Mouse (Mus musculus) midbrain, embryonic 16.5 days (tissue): Measurements from ENCODE around the gene Spint3. TPM values are rescaled to one million over a fixed set of nuclear protein-coding genes. Genes with fewer than 3 reads are reported as not detected.

Experiments used
- ATAC-seq: fragments of 200-750 bp; cut with Nextera tagmentation; 2 replicates; pipeline ENCODE4 v1.8.0; 2017; ENCODE audit warnings: moderate TSS enrichment
- H3K27ac ChIP-seq: fragments of 300-500 bp; sonication (generic); 2 replicates; pipeline ENCODE4 v1.5.1; 2014; ENCODE audit warnings: mild to moderate bottlenecking, low read length, mixed read lengths
- H3K27me3 ChIP-seq: fragments of 300-500 bp; sonication (generic); 2 replicates; pipeline ENCODE4 v1.6.1; 2014; ENCODE audit warnings: low read depth, low read length, mixed read lengths; ENCODE audit not compliant: control insufficient read depth, insufficient read depth
- H3K36me3 ChIP-seq: fragments of 300-500 bp; sonication (generic); 2 replicates; pipeline ENCODE4 v1.6.1; 2014; ENCODE audit warnings: mild to moderate bottlenecking, low read length, moderate library complexity, mixed read lengths; ENCODE audit not compliant: control insufficient read depth, insufficient read depth
- H3K4me1 ChIP-seq: fragments of 300-500 bp; sonication (generic); 2 replicates; pipeline ENCODE4 v1.6.1; 2014; ENCODE audit warnings: mild to moderate bottlenecking, low read length, mixed read lengths; ENCODE audit not compliant: control insufficient read depth, insufficient read depth
- H3K4me2 ChIP-seq: fragments of 300-500 bp; sonication (generic); 2 replicates; pipeline ENCODE4 v1.6.1; 2014; ENCODE audit warnings: mild to moderate bottlenecking, low read length, mixed read lengths
- H3K4me3 ChIP-seq: fragments of 300-500 bp; sonication (generic); 2 replicates; pipeline ENCODE4 v1.5.1; 2014; ENCODE audit warnings: low read depth, mild to moderate bottlenecking, low read length, moderate library complexity, mixed read lengths
- H3K9ac ChIP-seq: fragments of 300-500 bp; sonication (generic); 2 replicates; pipeline ENCODE4 v1.6.1; 2014; ENCODE audit warnings: low read depth, low read length, mixed read lengths
- H3K9me3 ChIP-seq: fragments of 300-500 bp; sonication (generic); replicated peaks from 2 replicates; pipeline ENCODE4 v1.6.1; 2014; ENCODE audit warnings: mild to moderate bottlenecking, low read length, mixed read lengths; ENCODE audit not compliant: control insufficient read depth, poor library complexity, severe bottlenecking
- WGBS: fragments of 180-500 bp; shearing (Covaris S2); extraction: QIAGEN DNeasy Blood & Tissue Kit; methylation state at CpG from one replicate; pipeline ENCODE4 v1.1.7; 2014; 5-methylcytosine and 5-hydroxymethylcytosine counted together
- polyA plus RNA-seq: library from polyadenylated mRNA; unstranded; fragments of >200 nt; fragmentation: Nextera tagmentation; extraction: Ambion mirVana; gene quantifications from 2 replicates; pipeline ENCODE4 v1.2.1, GENCODE M21; 2015

The Spint3 gene
- polyA plus RNA-seq, 1 experiment from 2014 or later, result not detected

DNA sequence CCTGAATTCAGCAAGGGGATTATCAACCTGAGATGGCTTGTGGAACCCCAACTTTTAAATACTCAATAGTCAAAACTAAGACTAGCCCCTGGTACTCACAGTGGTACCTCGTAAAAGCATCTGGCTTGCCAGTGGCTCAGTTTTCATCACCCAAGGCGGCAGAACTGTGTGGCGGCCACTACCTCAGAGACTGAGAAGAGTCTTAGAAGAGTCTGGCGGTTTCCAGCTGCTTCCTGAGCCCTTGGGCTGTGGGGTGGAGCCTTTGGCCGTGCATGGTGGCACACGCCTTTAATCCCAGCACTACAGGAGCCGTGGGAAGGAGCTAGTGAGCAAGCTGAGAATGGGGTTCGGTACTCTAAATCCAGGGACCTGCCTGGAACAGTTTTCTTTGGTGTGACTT lies 51.0 kb downstream of the Spint3 start:
- Histone ChIP-seq H3K27ac (no peak overlapping the region), H3K4me1 (no peaks in the 10 kb centered on the region), H3K9ac (no peak overlapping the region), H3K27me3 (no peaks in the 10 kb centered on the region), H3K4me2 (no peak overlapping the region), H3K4me3 (no peak overlapping the region), H3K36me3 (no peaks in the 10 kb centered on the region), H3K9me3 (0 out of 2 replicates have a peak, but pooled peaks cover 6% of the 10 kb centered on the region)
- no peak for ATAC-seq
- WGBS, result 28% methylated on average over 8 of the region's 8 CpGs

DNA sequence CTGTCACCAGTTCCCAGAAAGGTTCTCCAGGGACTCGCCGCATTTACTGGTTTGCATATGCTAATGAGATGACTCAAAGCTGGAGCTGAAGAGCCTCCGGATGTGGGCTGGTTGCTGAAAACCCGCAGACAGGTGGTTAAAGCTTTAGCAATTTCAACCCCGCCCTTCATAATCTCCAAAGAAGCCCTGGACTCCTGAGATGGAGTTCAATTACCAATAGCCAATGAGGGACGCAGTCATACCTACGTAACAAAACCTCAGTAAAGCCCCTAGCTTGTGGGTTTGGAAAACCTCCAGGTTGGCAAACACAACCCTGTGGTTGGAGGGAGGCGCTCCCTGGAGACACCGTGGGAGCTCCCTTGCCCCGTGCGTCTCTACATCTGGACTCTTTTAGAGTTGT lies 51.4 kb downstream of the Spint3 start:
- no peak overlapping the region for H3K9ac ChIP-seq
- H3K27ac ChIP-seq, result no peak overlapping the region
- H3K27me3 ChIP-seq, result no peaks in the 10 kb centered on the region
- 22% methylated on average over 11 of the region's 11 CpGs for WGBS
- H3K4me3 ChIP-seq, result no peak overlapping the region
- 0 out of 2 replicates have a peak overlapping the region, but pooled peaks have one; percentile 17 for H3K4me2 ChIP-seq
- no peaks in the 10 kb centered on the region for H3K36me3 ChIP-seq
- ATAC-seq, result no peak
- 0 out of 2 replicates have a peak, but pooled peaks cover 6% of the 10 kb centered on the region for H3K9me3 ChIP-seq
- no peaks in the 10 kb centered on the region for H3K4me1 ChIP-seq

DNA sequence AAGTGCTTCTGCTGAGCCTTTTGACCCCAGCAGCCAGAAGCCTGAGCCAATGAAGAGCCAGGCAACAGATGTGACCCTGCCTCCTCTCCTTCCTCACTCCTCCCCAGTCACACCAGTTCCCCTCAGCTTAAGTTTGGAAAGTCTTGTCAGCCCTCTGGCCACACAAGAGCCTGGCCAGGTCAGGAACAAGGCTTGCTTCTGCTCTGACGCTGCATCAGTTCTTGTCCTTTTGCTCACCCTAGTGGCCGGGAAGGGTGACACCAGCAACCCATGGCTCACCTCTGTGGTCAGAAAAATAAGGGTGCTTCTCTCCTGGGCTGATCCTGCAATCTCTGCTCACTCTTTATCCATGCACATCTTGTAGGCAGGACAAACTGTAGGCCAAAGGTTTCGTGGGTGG lies 52.5 kb downstream of the Spint3 start:
- H3K27me3 ChIP-seq, result no peaks in the 10 kb centered on the region
- no peaks in the 10 kb centered on the region for H3K36me3 ChIP-seq
- H3K4me3 ChIP-seq, result no peak overlapping the region
- 0 out of 2 replicates have a peak, but pooled peaks cover 5% of the 10 kb centered on the region for H3K9me3 ChIP-seq
- H3K4me1 ChIP-seq, result no peaks in the 10 kb centered on the region
- WGBS, result 18% methylated on average over 3 of the region's 3 CpGs
- H3K27ac ChIP-seq, result no peak overlapping the region
- no peak overlapping the region for H3K4me2 ChIP-seq
- H3K9ac ChIP-seq, result no peak overlapping the region
- no peak for ATAC-seq

Other genes starting within 250 kb of the Spint3 start
- not detected in 2 replicates for gene Svs5, start 240.7 kb downstream of the Spint3 start, polyA plus RNA-seq
- not detected in 2 replicates for gene Slpi, start 184.4 kb downstream of the Spint3 start, polyA plus RNA-seq
- 0.04 TPM in 1 of 2 replicates, not detected in the other for gene Rbpjl, start 170.3 kb downstream of the Spint3 start, polyA plus RNA-seq
- 0.93 and 1.1 TPM in 2 replicates for gene Matn4, start 168.3 kb downstream of the Spint3 start, polyA plus RNA-seq
- gene Sdc4, start 129.6 kb downstream of the Spint3 start, polyA plus RNA-seq, result 6.3 and 8.7 TPM in 2 replicates
- 86.7 and 90.0 TPM in 2 replicates for gene Sys1, start 116.5 kb downstream of the Spint3 start, polyA plus RNA-seq
- 7.5 and 8.2 TPM in 2 replicates for gene Gm20458, start 112.5 kb downstream of the Spint3 start, polyA plus RNA-seq
- not detected in 2 replicates for gene Trp53tg5, start 99.7 kb downstream of the Spint3 start, polyA plus RNA-seq
- 16.6 and 17.8 TPM in 2 replicates for gene Dbndd2, start 87.4 kb downstream of the Spint3 start, polyA plus RNA-seq
- 87.7 and 97.0 TPM in 2 replicates for gene Pigt, start 75.9 kb downstream of the Spint3 start, polyA plus RNA-seq
- gene Wfdc2, start 11.0 kb downstream of the Spint3 start, polyA plus RNA-seq, result 2.3 and 2.5 TPM in 2 replicates
- not detected in 2 replicates for gene Wfdc6a, start 12.0 kb upstream of the Spint3 start, polyA plus RNA-seq
- gene Eppin, start 20.1 kb upstream of the Spint3 start, polyA plus RNA-seq, result not detected in 2 replicates
- not detected in 2 replicates for gene Wfdc6b, start 40.1 kb upstream of the Spint3 start, polyA plus RNA-seq
- not detected in 2 replicates for gene Wfdc8, start 40.2 kb upstream of the Spint3 start, polyA plus RNA-seq
- not detected in 2 replicates for gene Wfdc16, start 65.3 kb upstream of the Spint3 start, polyA plus RNA-seq
- not detected in 2 replicates for gene Wfdc10, start 82.6 kb upstream of the Spint3 start, polyA plus RNA-seq
- not detected in 2 replicates for gene Wfdc9, start 83.1 kb upstream of the Spint3 start, polyA plus RNA-seq
- gene Wfdc11, start 100.6 kb upstream of the Spint3 start, polyA plus RNA-seq, result not detected in 2 replicates
- gene Wfdc13, start 111.6 kb upstream of the Spint3 start, polyA plus RNA-seq, result not detected in 2 replicates
- not detected in 2 replicates for gene Spint4, start 125.0 kb upstream of the Spint3 start, polyA plus RNA-seq
- not detected in 2 replicates for gene Spint5, start 141.8 kb upstream of the Spint3 start, polyA plus RNA-seq
- 1.5 and 1.7 TPM in 2 replicates for gene Wfdc3, start 172.5 kb upstream of the Spint3 start, polyA plus RNA-seq
- gene Dnttip1, start 172.5 kb upstream of the Spint3 start, polyA plus RNA-seq, result 55.1 and 58.4 TPM in 2 replicates
- 35.4 and 45.7 TPM in 2 replicates for gene Ube2c, start 196.4 kb upstream of the Spint3 start, polyA plus RNA-seq
- gene Tnnc2, start 206.5 kb upstream of the Spint3 start, polyA plus RNA-seq, result 0.43 TPM in 1 of 2 replicates, not detected in the other
- gene Snx21, start 212.4 kb upstream of the Spint3 start, polyA plus RNA-seq, result 35.3 and 41.4 TPM in 2 replicates
- gene Acot8, start 231.4 kb upstream of the Spint3 start, polyA plus RNA-seq, result 17.8 and 19.6 TPM in 2 replicates
- gene Zswim3, start 231.6 kb upstream of the Spint3 start, polyA plus RNA-seq, result 17.0 and 17.4 TPM in 2 replicates
- 29.5 and 29.9 TPM in 2 replicates for gene Zswim1, start 249.2 kb upstream of the Spint3 start, polyA plus RNA-seq